Mouse (Mus musculus): ENCODE measurements around the gene Ywhag. TPM values are rescaled to one million over a fixed set of nuclear protein-coding genes. Genes with fewer than 3 reads are reported as not detected.
A peak's percentile ranks its signal among the peaks of the same experiment; 100 is the strongest.

The Ywhag gene
- total RNA-seq (2015; ENCODE audit: low replicate concordance) (14.8 and 40.5 TPM in 2 replicates), total RNA-seq (2017; ENCODE audit: low replicate concordance) (17.3 and 17.9 TPM in 2 replicates)

DNA sequence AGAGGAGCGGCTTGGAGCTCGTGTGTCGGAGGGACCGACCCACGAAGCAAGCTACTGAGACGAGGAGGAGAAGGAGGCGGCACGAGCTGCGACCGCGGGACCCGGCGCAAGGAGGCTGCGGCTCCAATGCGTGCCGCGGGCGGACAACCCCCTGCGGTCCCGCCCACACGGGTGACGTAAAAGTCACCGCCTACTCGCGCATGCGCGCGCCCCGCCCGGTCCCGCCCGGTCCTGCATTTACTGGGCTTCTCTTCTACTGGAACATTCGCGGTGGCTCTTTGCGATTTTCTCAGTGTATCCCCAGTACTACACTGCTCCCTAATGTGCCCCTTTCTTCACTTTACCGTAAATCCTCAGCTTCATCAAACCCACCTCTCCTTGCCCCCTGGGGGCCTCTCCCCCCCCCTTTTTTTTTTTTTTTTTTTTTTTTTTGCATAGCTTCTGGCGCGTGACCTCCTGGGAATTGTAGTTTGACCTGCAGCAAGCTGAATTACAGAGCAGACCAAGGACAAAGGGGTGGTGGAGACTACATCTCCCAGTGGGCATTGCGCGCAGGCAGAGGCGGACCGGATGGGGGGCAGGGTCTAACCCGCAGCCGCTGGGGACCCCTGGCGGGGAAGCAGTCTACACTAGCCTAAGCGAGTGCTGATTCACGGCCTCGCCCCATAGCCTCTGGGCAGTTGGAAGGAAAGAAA, at the start of gene Ywhag:
Gene Ywhag (minus strand): TSS at position 136 of the 695 bp plus-strand sequence.
- peak; percentile 88 for ATAC-seq (replicated peaks; ENCODE audit: low FRiP score, poor library complexity, severe bottlenecking)

DNA sequence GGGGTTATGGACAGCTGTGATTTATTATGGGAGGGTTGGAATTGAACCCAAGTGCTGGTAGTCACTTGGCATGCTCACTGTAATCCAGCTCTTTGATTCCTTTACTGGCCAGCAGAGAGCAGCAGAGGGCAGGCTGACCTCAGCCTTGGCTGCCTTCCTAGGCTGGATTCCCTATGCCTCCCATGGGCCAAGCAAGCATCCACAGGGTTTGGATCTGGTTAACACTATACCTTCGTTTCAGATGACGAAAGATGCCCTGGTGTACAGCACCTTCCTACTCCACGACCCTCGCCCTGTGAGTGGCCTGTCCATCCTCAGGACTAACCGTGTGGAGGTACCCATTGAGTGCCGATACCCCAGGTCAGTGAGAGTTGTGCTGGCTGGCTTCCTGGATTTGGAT, 48.0 kb upstream of the Ywhag start:
- ATAC-seq (replicated peaks; ENCODE audit: low FRiP score, poor library complexity, severe bottlenecking), result peak; percentile 84

DNA sequence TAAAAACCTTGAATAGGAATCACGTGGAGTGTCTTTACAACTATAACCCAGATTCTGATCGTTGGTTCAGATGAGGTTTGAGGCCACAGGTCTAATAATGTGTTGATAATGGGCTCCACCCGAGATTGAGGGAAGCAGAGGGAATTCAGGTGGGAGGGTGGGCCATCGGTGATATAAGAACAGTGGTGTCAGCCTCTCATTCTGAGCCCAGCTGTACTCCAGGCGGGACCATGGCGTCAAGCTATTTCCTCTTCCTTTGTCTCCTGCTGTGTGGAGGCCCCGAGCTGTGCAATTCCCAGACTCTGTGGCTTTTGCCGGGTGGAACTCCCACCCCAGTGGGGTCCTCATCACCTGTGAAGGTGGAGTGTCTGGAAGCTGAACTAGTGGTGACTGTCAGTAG, 45.5 kb upstream of the Ywhag start, which contains the start of gene Zp3:
Gene Zp3 (plus strand): TSS at position 196 of the 400 bp plus-strand sequence.
- ATAC-seq (replicated peaks; ENCODE audit: low FRiP score, poor library complexity, severe bottlenecking), result no peak

DNA sequence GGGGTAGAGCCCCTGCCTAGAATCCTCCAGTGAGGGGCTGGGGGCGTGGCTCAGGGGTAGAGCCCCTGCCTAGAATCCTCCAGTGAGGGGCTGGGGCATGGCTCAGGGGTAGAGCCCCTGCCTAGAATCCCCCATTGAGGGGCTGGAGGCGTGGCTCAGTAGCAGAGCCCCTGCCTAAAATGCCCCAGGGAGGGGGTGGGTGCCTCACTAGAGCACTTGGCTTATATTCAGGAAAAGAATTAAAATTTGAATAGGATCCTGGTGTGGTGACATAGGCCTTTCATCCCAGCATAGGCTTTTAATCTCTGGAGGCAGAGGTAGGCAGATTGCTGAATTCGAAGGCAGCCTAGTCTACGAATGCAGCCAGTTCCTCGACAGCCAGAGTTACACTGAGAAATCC, 45.0 kb upstream of the Ywhag start:
- no peak for ATAC-seq (replicated peaks; ENCODE audit: low FRiP score, poor library complexity, severe bottlenecking)

- peak; percentile 63 for ATAC-seq (replicated peaks; ENCODE audit: low FRiP score, poor library complexity, severe bottlenecking)
Measured at GRCm38 (mm10) chr5:135975893-135976668, 41.7 kb upstream of the Ywhag start.

- no peak for ATAC-seq (replicated peaks; ENCODE audit: low FRiP score, poor library complexity, severe bottlenecking)
Measured at GRCm38 (mm10) chr5:135974365-135974764, 39.9 kb upstream of the Ywhag start, which contains the start of gene Ssc4d. Gene Ssc4d (minus strand): TSS chr5:135974531.

GRCm38 (mm10) chr5:135971876-135972275, 37.5 kb upstream of the Ywhag start:
- ATAC-seq (replicated peaks; ENCODE audit: low FRiP score, poor library complexity, severe bottlenecking), result no peak

DNA sequence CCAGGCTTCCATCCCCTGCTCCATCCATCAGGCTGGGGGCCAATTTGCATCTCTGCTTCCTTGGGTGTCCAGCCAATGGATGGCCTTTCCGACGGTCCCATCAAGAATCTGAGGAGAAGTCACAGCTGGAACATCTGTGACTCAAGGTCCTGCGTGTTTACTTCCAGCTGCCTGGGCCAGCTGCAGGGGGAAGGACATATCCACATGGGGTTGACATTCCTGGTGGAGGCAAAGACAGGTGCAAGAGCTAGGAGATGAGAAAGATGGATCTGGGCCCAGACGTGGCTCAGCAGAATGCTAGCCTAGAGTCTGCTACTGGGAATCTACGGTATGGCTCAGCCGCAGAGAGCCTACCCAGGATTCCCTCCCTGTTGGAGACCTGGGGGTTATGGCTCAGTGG, 35.8 kb upstream of the Ywhag start:
- ATAC-seq (replicated peaks; ENCODE audit: low FRiP score, poor library complexity, severe bottlenecking), result no peak

DNA sequence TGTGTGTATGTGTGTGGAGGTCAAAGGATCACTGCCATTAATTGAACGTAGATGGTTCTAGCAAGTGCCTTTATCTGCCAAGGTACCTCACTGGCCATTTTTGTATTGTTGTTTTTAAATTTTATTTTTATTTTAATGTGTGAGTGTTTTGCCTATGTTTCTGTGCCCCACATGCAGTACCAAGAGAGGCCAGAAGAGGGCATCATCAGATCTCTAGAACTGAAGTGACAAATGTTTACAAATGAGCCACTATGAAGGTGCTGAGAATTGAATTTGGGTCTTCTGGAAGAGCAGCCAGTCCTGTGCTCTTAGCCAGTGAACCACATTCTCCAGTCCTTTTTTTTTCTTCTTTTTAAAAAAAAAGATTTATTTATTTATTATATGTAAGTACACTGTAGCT, 34.4 kb upstream of the Ywhag start:
- ATAC-seq (replicated peaks; ENCODE audit: low FRiP score, poor library complexity, severe bottlenecking), result peak; percentile 57; the same call in 1 of the 2 replicates

DNA sequence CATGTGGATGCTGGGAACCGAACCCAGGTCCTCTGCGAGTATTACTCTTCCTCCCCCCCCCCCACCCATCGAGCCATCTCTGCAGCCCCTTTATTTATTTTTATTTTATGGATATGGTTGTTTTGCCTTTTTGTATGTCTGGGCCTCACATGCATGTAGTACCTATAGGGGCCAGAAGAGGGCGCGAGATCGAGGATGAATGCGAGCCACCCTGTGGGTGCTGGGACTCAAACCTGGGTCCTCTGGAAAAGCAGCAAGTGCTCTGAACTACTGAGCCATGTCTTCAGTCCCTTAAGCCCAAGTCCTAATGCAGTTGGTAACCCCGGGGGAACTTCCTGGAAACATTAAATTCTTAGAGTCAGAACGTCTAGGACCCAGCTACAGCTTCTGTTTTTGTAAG, 32.5 kb upstream of the Ywhag start:
- no peak for ATAC-seq (replicated peaks; ENCODE audit: low FRiP score, poor library complexity, severe bottlenecking)

GRCm38 (mm10) chr5:135965501-135965930, 31.1 kb upstream of the Ywhag start:
- no peak for ATAC-seq (replicated peaks; ENCODE audit: low FRiP score, poor library complexity, severe bottlenecking)

GRCm38 (mm10) chr5:135963280-135963627, 28.8 kb upstream of the Ywhag start:
- no peak for ATAC-seq (replicated peaks; ENCODE audit: low FRiP score, poor library complexity, severe bottlenecking)

GRCm38 (mm10) chr5:135962492-135963279, 28.3 kb upstream of the Ywhag start:
- peak; percentile 88 for ATAC-seq (replicated peaks; ENCODE audit: low FRiP score, poor library complexity, severe bottlenecking)

GRCm38 (mm10) chr5:135962125-135962491, 27.7 kb upstream of the Ywhag start:
- ATAC-seq (replicated peaks; ENCODE audit: low FRiP score, poor library complexity, severe bottlenecking), result no peak

- ATAC-seq (replicated peaks; ENCODE audit: low FRiP score, poor library complexity, severe bottlenecking), result no peak
Measured at GRCm38 (mm10) chr5:135960909-135961635, 26.7 kb upstream of the Ywhag start.

DNA sequence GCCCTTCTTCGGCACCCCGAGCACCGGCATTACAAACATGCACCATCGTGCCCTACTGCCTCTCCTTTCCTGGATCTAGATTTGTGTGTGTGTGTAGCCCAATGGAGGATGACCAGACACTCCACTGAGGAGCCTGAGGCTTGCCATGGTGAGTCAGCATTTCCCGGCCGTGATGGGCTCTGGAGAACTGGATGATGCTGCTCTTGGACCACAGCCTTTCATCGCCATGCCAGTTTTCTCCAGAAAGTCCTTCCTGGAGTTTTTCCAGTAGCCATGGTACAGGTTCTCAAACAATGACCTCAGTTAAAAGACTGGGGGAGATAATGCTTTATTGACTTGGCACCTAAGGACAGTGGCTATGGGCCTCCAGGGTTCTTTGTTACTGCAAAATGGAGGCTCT, 25.5 kb upstream of the Ywhag start:
- no peak for ATAC-seq (replicated peaks; ENCODE audit: low FRiP score, poor library complexity, severe bottlenecking)

- no peak for ATAC-seq (replicated peaks; ENCODE audit: low FRiP score, poor library complexity, severe bottlenecking)
Measured at GRCm38 (mm10) chr5:135958367-135958766, 24.0 kb upstream of the Ywhag start.

GRCm38 (mm10) chr5:135957207-135957974, 23.0 kb upstream of the Ywhag start:
- ATAC-seq (replicated peaks; ENCODE audit: low FRiP score, poor library complexity, severe bottlenecking), result peak; percentile 86

Data from erythroblast, adult 5-6 weeks (primary cell).